Mouse (Mus musculus): Measurements from ENCODE around the gene Ptpn14. TPM values are rescaled to one million over a fixed set of nuclear protein-coding genes. Genes with fewer than 3 reads are reported as not detected.
A peak's percentile ranks its signal among the peaks of the same experiment; 100 is the strongest.

Ptpn14 gene
- total RNA-seq, 2 experiments from 2014 or later: 18.5 to 22.7 TPM

DNA sequence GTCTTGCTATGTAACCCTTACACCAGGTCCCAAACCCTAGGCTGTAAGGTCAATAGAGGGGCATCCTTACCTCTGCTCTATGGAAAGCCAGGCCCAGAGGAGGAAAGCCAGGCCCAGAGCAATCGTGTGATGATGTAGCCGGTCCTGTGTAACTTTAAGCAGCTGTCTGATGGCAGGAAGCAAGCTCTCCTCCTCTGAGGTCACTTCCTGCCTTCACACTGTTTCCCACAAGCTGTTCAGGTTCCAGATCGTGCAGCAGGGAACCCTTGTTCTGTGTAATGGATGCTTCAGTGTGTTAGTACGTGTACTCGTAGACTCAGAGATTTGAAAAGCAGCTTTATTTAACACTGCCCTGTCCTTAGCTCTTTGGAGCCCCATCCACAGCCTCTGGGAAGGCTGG is 139.0 kb downstream of the Ptpn14 start:
- no peak for DNase-seq

DNA sequence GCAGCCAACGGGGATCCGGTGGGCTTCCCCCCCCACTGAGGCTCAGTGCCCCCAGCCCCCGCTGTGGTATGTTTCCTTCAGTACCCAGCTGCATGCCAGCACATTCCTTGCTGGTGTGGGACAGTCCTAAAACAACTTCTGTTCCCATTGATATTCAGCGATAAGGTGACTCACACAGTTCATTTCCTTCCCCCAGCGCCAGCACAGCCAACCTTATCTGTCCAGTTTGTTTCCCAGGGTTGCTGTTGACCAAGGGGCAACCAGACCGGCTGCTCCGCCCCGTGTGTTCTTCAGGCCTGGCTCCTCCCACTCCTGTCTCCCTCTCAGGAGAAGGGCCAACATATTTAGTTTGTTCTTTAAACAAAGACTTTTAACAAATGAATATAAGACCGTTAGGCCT is 139.4 kb downstream of the Ptpn14 start:
- DNase-seq: peak; percentile 72 to 77

DNA sequence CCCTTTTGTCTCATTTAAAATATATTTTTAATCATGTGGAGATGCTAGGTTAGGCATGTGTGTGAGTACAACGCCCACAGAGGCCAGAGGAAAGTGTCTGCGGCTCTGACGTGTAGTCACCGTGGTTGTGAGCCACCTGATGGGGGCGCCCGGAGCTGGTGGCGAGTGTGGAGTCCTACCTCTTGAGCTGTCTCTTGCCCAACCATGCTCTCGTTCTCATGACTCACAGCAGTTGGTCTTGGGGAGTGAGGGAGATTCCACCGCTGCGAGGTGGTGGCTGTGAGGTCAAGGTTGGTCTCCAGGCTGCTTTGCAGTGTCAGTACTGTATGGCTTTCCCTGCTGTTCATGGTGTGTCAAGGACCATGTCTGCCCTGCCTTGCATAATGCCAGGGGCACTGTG is 140.0 kb downstream of the Ptpn14 start:
- peak; percentile 75 to 77 for DNase-seq

DNA sequence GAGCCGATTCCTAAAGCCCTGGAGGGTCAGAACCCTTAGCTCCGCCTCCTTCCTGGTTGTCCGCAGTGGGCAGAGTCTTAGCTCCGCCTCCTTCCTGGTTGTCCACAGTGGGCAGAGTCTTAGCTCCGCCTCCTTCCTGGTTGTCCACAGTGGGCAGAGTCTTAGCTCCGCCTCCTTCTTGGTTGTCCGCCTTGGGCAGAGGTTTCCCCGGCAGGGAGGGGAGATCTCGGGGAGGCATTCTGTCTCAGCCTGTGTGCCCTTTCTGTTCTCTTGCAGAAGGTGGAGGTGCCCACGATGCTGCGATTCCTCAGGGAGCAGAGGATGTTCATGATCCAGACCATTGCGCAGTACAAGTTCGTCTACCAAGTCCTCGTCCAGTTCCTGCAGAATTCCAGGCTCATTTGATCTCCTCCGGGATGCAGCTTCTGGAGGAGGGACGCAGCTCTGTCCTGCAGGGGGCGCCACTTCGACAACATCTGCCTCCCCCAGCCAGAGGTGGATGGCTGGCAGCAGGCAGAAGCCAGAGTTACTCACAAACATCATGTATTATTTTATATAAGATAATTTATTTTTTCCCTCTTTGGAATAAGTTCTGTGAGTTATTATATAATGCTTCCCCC is 141.7 kb downstream of the Ptpn14 start:
- peak; percentile 33 to 43 for DNase-seq

DNA sequence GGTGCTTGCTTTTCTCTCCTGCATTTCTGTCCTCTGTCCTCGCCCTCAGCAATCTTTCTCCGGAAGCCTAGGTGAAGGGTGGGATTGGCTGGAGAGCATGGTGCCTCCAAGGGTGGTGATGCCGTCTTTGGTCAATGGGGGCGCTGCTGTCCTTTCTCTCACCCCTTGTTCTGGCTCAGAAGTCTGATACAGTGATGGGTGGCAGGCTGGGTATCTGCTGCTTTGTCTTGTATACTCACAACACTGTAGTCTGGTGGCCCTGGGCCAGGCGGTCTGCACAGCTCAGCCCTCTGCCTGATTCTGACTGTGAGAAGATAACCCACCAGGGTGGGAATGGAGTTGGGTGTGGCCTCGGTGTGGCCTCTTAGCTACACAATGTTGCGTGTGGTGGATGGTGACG is 142.5 kb downstream of the Ptpn14 start:
- no peak for DNase-seq

DNA sequence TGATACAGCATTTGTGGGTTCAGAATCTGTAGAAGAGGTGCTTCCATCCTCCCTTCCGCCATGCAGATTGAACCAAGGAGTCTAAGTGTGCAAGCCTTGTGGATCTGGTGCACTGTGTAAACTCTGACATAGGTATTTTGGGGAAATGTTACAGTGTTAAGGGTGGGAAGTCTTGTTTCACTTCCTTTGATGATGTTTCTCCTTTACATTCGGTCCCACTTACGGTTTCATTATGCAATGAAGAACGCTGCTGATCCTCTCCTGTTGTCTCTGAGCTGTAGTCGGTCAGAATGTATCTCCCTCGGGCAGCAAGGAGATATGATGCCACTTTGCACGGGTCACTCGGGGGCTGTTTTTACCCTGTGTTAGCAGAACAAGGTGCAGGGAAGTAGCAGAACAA is 143.6 kb downstream of the Ptpn14 start:
- DNase-seq: no peak

DNA sequence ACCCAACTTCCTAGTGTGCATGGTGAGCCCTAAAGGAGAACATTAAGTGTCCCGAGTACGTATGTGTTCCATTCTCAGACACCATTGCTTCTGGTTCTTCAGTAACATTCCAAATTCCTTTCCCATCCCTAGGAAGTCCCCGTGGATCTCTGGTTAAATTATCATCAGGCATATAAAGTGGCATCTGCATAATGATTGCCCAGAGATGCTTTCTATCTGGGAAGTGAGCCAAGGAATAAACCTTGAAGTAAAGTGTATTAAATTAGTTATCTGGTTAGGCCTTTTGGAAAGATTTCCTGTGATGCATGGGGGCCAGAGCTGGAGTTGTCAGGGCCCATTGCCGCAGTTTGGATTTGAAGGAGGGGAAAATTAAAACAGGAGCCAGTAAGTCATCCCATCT is 144.0 kb downstream of the Ptpn14 start:
- no peak for DNase-seq

DNA sequence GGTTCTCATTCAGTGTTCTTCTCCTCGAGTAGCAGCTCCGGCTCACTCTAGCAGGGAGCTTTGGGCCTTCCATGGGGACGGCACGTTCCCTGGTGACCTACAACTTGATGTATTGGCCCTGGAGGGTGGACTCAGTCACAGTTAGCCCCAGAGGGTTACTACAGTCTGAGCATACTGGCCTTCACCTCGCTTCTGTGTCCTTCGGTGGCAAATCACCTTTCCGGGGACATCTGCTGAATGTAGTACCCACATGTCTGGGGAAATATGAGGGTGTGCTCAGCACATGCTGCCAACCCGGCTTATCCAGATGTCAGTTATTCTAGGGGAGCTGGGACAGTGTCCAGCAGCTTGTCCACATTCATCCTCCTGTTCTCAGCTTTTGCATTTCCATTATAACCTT is 145.5 kb downstream of the Ptpn14 start:
- peak; percentile 11 to 41 for DNase-seq

DNA sequence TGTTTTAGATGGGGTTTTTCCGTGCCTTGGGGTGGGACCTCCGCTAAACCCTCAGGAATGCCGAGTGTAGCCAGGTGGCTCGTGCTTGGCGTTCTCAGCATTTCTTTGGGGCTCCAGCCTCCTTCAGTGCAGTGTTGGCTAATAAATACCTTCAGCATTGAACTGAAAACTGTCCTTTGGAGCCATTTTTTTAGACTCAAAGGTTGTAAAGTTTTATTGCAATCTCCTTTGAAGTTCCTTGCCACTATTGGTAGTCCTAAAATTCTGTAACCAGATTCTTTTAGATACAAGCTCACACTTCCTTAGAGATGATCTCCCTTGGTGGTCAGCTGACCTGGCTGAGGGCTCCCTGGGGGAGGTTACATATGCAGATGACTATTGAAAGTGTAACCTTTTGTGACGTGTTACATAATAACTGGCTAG is 147.4 kb downstream of the Ptpn14 start:
- DNase-seq: no peak

DNA sequence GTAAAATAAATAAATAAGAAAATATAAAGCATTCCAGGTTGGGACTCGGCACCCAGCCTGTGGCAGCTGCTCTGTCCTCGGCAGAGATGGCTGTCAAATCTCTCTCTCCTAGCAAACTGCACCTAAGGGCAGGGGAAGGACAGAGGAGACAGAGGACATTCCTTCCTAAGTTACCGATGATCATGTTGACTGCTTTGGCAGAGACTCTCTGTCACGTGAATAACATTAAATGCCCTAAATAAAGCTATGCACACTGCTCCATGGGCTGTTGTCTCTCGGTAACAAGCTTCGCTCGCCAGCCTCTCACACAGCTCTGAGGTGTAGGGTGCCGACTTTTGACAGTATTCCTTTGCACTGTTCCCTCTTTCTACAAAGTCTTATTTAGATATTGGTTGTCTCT is 148.1 kb downstream of the Ptpn14 start:
- DNase-seq: no peak

DNA sequence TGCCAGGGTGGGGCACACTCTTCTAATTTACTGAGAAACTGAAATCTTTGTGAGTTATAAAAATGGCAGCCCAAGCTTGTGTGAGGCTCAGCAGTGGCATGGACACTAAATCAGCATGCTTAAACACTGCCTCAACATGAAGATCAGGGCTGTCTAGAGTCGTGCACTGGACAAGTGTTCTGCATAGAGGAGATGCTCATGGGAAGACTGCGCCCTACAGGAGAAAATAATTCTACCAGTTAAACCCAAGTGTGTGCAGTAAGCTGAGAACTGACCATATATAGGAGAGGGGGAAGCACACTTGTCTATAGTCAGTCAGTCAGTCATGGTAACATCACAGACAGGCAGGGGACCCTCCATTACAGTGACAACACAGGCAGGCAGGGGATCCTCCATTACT is 151.1 kb downstream of the Ptpn14 start:
- DNase-seq: no peak

DNA sequence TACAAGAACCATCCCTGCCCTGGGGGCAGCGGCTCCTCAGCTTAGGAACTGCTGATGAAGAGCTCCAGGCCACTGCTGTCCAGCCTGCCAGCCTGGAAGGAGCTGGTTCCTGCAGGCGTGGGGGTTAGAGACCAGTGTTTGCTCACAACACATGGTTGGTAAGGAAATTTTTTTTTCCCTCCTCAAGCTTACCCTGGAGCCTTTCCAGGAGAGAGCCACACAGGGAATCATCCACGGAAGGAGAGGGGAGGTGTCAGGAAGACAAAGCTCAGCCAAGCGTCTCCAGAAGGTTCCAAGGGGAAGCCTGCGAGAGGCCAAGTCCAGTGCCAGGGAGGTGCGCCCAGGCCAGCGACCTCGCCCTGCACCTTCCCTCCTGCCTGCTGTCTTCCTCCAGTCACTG is 151.9 kb downstream of the Ptpn14 start:
- DNase-seq: peak; percentile 50 to 67

DNA sequence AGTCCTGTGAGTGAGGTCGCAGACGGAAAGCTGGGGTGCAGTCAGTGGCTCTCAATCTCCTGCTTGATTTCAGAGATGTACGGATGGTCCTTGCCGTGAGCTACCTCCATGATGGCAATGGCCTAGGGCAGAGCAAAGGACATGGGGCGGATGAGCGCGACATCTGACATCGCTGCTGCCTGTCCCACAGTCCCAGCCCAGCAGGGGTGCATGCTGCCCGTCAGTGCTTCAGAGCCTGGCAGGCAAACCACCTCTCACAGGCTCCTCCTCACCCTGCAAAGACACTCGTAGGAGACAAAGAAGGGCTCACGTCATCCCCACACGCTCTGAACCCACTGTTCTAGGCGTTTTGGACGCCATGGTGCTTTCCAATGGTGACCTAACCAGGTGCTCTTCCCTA is 152.7 kb downstream of the Ptpn14 start:
- DNase-seq: peak; percentile 18 to 34

DNA sequence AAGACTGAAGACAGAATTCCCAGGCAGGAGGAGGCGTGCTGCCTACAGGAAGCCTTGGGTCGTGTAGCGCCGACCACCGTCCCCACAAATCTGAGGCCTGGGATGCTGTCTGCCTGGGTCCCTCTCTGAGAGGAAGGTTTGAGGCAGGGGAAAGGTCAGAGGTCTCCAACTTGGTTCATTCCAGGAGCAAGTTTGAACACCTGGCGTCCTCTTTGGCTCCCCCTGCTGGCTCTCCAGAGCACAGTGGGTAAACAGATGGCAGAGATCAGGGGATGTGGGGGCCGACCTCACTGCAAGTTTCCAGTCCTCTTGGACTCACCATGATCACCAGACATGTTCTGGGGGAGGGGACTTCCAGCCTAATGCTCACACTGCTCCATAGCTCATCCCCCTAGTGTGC is 154.8 kb downstream of the Ptpn14 start:
- peak; percentile 37 to 69 for DNase-seq

DNA sequence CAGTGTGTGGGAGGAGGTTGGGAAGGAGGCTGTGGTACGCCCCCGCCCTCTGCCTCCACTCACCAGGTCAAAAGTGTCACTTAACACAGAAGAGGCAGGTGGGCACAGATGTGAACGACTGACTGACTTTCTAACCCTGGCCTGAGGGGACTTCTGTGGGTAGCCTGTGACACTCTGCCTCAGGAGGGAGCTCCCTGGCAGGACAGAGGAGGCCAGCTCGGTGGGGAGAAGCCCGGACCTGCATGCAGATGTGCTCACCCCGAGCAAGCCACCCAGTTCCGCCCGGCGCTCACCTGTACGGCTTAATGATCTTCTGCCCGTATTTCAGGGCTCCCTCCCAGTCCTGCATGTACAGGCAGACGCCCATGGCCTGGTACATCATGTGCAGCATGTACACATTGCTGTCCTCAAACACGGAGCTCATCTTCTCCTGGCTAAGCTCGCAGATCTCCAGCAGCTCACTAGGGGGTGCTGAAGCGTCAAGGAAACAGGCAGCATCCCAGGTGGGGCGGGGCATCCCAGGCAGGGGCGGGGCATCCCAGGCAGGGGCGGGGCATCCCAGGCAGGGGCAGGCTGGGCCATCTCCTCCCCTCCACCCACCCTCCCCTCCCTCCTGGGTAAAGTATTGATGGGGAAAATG is 155.6 kb downstream of the Ptpn14 start:
- peak; percentile 51 to 70 for DNase-seq

DNA sequence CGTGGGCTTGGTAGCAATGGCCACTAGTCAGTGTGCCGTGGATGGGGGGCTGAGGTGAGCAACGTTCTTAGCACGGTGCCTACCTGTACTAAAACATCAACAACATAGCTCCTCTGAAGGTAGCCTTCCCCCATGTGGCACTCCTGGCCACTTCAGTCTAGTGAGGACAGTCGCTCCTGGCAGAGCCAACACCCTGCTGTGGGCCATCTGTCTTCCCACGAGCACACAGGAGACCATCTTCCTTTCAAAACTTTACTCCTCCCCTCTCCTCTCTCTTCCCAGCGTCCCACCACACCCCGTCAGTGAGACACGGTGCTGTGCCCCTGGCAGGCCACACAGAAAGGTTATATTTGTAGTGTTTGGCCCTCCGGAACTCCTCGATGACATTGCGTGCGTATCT is 156.9 kb downstream of the Ptpn14 start:
- DNase-seq: no peak

DNA sequence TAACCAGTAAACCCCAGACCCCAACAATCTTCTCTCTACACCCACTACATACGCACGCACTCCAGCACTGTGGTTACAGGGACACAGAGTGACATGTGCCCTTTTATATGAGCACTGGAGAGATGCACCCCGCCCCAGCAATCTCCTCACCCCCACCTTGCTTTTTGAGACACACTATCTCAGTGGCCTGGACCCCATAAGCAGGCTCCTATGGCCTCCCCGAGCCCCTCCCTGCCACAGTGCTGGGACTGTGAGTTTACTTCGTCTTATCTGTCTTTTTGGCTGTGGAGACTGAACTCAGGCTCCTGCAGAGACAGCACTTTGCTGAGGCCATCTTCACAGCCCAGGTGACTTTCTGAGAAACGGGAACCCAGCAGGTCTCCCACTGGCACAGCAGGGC is 157.9 kb downstream of the Ptpn14 start:
- DNase-seq: no peak

DNA sequence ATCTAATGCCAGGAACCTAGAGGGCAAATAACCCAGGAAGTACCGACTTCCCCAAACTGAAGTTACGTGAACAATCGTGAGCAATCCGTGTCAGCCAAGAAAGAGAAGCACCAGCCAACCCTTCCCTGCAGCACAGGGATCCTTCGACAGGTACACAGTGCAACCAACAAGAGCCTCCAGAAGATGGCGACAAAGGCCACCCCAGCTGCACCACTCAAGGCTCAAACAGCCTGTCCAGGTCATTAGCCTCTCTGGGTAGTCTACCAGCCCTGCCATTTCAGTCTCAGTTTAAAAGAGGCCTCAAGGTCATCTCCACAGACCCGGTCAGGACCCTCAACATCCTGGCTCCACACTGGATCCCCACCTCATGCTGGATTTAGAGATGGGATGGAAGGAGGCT is 159.4 kb downstream of the Ptpn14 start:
- peak; percentile 72 to 79 for DNase-seq

DNA sequence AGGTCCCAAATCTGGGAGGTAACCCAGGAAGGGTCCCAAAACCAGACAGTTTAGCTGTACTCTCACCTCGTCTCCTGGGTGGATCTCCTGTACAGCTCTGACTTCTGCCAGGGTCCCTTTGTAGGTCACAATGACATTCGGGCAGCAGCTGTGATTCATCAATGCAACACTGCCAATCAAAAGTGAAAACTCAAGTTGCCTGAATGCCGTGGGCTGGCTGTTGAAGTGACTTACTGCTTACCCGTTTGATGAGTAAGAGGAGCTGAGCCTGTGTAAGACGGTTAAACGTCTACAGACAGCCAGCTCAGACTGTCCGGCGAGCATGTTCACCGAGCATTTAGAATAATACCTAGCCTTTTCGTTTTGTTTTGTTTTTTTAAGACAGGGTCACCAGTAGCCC is 160.7 kb downstream of the Ptpn14 start:
- DNase-seq: peak; percentile 21 to 32

DNA sequence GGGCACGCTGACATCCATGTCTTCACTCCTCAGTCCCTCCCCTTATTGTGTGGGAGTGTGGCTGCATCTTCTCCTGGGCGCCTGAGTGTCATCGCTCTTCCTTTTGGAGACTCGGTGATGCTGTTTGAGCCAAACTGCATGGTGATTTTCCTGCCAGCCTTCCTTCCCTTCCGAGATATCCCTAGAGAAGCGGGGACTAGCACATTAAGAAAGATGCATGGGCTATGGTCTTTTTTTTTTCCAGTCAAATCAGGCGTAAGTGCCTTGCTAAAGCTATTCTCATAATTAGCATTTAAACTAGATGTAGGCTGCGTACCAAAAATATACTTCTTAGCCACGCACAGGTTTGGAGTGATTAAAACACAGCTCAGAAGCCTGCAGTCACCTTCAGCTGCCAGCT is 166.1 kb downstream of the Ptpn14 start:
- DNase-seq: no peak

DNA sequence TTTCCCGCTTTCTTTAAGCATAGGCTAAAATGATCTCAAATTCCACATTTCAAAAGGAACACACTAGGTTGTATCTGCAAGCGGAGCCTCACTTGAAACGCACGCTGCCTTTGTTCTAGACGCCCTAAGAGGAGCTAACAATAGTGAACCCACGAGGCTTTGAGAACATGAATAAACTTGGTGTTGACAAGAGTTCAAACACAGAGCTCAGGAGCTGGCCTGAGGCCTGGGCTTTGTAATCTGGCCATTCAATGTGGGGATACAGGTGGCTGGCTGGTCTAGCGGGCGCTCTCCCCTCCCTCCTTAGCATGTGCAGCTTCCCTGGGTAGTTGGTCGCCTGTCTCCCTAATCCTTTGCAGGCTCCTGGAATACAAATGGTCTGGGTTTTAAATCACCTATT is 169.8 kb downstream of the Ptpn14 start:
- no peak for DNase-seq

DNA sequence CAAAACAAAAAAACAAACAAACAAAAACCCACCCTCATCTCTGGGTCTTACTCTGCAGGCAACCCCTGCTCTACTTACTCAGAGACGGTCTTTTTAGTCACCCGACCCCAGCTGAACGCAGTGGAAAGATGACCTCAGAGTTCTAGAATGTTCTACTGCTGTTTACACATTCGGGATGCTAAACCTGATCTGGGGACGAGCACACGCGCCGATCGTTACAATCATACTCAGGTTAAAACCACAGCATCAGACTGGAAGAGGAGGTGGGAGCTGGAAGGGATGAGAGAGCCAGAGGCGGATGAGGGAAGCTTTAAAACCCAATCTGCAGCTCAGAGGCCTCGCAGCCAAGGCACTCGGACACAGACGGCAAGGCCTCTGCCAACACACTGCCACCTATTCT is 170.6 kb downstream of the Ptpn14 start:
- DNase-seq: no peak

DNA sequence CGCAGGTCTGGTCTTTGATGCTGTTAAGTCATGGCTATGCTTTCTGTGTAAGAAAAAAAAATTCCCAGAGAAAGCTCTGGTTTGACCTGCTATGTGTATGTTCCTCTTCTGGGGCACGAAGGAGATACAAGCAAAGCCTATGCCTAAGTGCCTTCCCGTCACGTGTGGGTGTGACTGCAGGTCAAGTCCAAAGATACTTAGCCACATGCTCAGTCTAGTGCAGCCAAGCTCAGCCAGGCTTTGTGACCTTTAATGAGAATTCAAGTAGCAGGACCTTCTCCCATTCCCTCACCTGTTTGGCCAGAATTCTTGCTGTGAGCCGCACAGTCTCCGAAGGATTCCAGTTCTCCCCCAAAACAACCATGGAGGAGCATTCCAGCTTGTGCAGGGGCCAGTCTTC is 171.5 kb downstream of the Ptpn14 start:
- DNase-seq: no peak

DNA sequence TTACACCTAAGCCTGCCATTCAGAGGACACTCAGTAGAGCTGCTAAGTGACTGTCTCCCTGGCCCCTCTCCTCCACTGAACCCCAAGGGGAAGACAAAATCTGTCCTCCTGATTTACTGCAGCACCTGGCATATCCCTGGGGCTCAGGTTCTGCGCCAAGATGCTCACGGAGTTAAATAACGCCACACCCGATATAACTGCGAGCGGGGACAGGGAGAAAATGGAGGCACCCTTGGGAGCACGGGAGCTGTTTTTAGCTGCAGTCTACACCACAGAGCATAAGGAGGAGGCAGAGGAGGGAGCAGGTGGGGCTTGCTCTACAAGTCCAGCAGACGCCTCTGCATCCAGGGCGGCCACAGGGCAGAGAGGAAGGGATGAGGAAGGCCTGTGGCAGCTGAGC is 174.3 kb downstream of the Ptpn14 start:
- no peak for DNase-seq

Data from adrenal gland, postnatal 36 days (tissue).